In genomic region chr10:20882599-20882998, GRCm38 (mm10) we compare ENCODE assay signal across 15 mouse cellular contexts.
DNase-seq lines count a peak whose midpoint lies in the region; ATAC-seq lines count a peak whose summit lies in the region.
"Had no signal": no experiment of that assay in that cellular context is flagged by ENCODE, and none has a peak within 500 bp of the region (broad histone marks: within the 10 kb centered on the region; RNA-seq: fewer than 3 reads in every experiment).

No protein-coding gene starts in this region.

- no peak overlapping the region for H3K4me3 ChIP-seq in liver, embryonic 11.5 days (ENCODE audit: low read depth, low read length)
- H3K4me3 ChIP-seq in forebrain, embryonic 11.5 days (ENCODE audit: low read depth, low read length): no peak overlapping the region
- H3K4me3 ChIP-seq: midbrain, embryonic 12.5 days; neural tube, embryonic 13.5 days had no signal

- H3K9me3 ChIP-seq in liver, embryonic 11.5 days (ENCODE audit: control insufficient read depth, low read length): no peaks in the 10 kb centered on the region
- no peaks in the 10 kb centered on the region for H3K9me3 ChIP-seq in forebrain, embryonic 11.5 days (ENCODE audit: control insufficient read depth, low read length)
- H3K9me3 ChIP-seq: midbrain, embryonic 12.5 days; neural tube, embryonic 13.5 days had no signal

- no peaks in the 10 kb centered on the region for H3K36me3 ChIP-seq in liver, embryonic 11.5 days (ENCODE audit: control insufficient read depth, insufficient read depth, low read length)
- no peaks in the 10 kb centered on the region for H3K36me3 ChIP-seq in forebrain, embryonic 11.5 days (ENCODE audit: control insufficient read depth, insufficient read depth, low read length)
- H3K36me3 ChIP-seq: midbrain, embryonic 12.5 days; neural tube, embryonic 13.5 days had no signal

- no peak for ATAC-seq in liver, embryonic 11.5 days (replicated peaks; ENCODE audit: low FRiP score)
- ATAC-seq in megakaryocyte-erythroid progenitor cell, adult 5-6 weeks (replicated peaks; ENCODE audit: low FRiP score, low TSS enrichment, poor library complexity, severe bottlenecking): peak; percentile 59; the same call in 1 of the 2 replicates
- no peak for ATAC-seq in forebrain, embryonic 11.5 days (replicated peaks; ENCODE audit: low FRiP score)

- no peaks in the 10 kb centered on the region for H3K4me1 ChIP-seq in liver, embryonic 11.5 days (replicated peaks; ENCODE audit: control insufficient read depth, insufficient read depth, low read length)
- H3K4me1 ChIP-seq in forebrain, embryonic 11.5 days (replicated peaks; ENCODE audit: control insufficient read depth, insufficient read depth, low read length): no peaks in the 10 kb centered on the region
- H3K4me1 ChIP-seq: midbrain, embryonic 12.5 days; neural tube, embryonic 13.5 days had no signal

- H3K9ac ChIP-seq in liver, embryonic 11.5 days (ENCODE audit: low read depth, low read length): no peak overlapping the region
- no peak overlapping the region for H3K9ac ChIP-seq in forebrain, embryonic 11.5 days (ENCODE audit: low read length)
- H3K9ac ChIP-seq: hindbrain, embryonic 14.5 days; midbrain, embryonic 12.5 days; neural tube, embryonic 13.5 days had no signal

- peak; percentile 19 for DNase-seq in liver
- DNase-seq in liver, embryonic 11.5 days (ENCODE audit: low spot score): no peak
- peak; percentile 72 for DNase-seq in induced T-regulatory cell, adult 2 months (ENCODE audit: low read depth)
- DNase-seq in thymus, postnatal 4 days: peak; percentile 39
- DNase-seq in frontal cortex, postnatal 10 days (ENCODE audit: low spot score in 2 of 2): no peak
- DNase-seq in forebrain, embryonic 11.5 days (ENCODE audit: low spot score): no peak
- no peak for DNase-seq in urinary bladder, postnatal 36 days (ENCODE audit: low spot score in 2 of 2)
- DNase-seq: adrenal gland, adult 8-10 months; cerebellum, adult 11-12 months; embryo, embryonic 11 days had no signal

- no peak overlapping the region for H3K4me2 ChIP-seq in liver, embryonic 11.5 days
- no peak overlapping the region for H3K4me2 ChIP-seq in forebrain, embryonic 11.5 days (ENCODE audit: low read depth, low read length, severe bottlenecking)
- H3K4me2 ChIP-seq: heart, embryonic 11.5 days; hindbrain, embryonic 14.5 days; midbrain, embryonic 12.5 days; neural tube, embryonic 13.5 days had no signal

- no peaks in the 10 kb centered on the region for H3K27me3 ChIP-seq in liver, embryonic 11.5 days (replicated peaks; ENCODE audit: control insufficient read depth, insufficient read depth, low read length)
- no peaks in the 10 kb centered on the region for H3K27me3 ChIP-seq in forebrain, embryonic 11.5 days (ENCODE audit: control insufficient read depth, insufficient read depth, low read length)
- H3K27me3 ChIP-seq: midbrain, embryonic 12.5 days; neural tube, embryonic 13.5 days had no signal

- no peak overlapping the region for H3K27ac ChIP-seq in liver, embryonic 11.5 days (ENCODE audit: low read depth, low read length)
- no peak overlapping the region for H3K27ac ChIP-seq in forebrain, embryonic 11.5 days (ENCODE audit: low read depth, low read length)
- H3K27ac ChIP-seq: hindbrain, embryonic 14.5 days; midbrain, embryonic 12.5 days; neural tube, embryonic 13.5 days had no signal

- 45% methylated on average over 8 of the region's 8 CpGs for WGBS in liver, embryonic 11.5 days
- WGBS in forebrain, embryonic 11.5 days: 85% methylated on average over 8 of the region's 8 CpGs

Comparison
In these comparisons a context has a peak if more than half of its experiments do, and no peak if none do; other contexts are left out.
1. DNase-seq: peak in liver (single experiment), induced T-regulatory cell, adult 2 months (single experiment) and thymus, postnatal 4 days (single experiment); none in liver, embryonic 11.5 days (single experiment), frontal cortex, postnatal 10 days (0 of 2), forebrain, embryonic 11.5 days (single experiment) and urinary bladder, postnatal 36 days (0 of 2).